Mouse (Mus musculus) heart, postnatal 0 days (tissue): ENCODE results near the gene Ube2s.

Experiments
- CTCF ChIP-seq: IDR thresholded peaks from 2 replicates; pipeline ENCODE4 v1.5.1; 2016; ENCODE audit warnings: antibody characterized with exemption, control low read depth, low read depth
- EP300 ChIP-seq: IDR thresholded peaks from 2 replicates; pipeline ENCODE4 v1.6.1; 2016; ENCODE audit warnings: antibody characterized with exemption, low read depth

- TF ChIP-seq CTCF (peak; percentile 68), EP300 (no peak)
These were observed 5.7 kb downstream of the Ube2s start for GRCm38 (mm10) chr7:4806716-4807115.
